Mouse (Mus musculus) heart, postnatal 0 days (tissue): ENCODE measurements at regions not wholly inside any gene's neighbourhood (a gene's known extent, or its start where the extent isn't known, plus 50 kb on each side); places are given as distances from the start of the nearest gene placed in this dataset.

Experiments used
- CTCF ChIP-seq: IDR thresholded peaks from 2 replicates; pipeline ENCODE4 v1.5.1; 2016; ENCODE audit warnings: antibody characterized with exemption, control low read depth, low read depth
- EP300 ChIP-seq: IDR thresholded peaks from 2 replicates; pipeline ENCODE4 v1.6.1; 2016; ENCODE audit warnings: antibody characterized with exemption, low read depth

DNA sequence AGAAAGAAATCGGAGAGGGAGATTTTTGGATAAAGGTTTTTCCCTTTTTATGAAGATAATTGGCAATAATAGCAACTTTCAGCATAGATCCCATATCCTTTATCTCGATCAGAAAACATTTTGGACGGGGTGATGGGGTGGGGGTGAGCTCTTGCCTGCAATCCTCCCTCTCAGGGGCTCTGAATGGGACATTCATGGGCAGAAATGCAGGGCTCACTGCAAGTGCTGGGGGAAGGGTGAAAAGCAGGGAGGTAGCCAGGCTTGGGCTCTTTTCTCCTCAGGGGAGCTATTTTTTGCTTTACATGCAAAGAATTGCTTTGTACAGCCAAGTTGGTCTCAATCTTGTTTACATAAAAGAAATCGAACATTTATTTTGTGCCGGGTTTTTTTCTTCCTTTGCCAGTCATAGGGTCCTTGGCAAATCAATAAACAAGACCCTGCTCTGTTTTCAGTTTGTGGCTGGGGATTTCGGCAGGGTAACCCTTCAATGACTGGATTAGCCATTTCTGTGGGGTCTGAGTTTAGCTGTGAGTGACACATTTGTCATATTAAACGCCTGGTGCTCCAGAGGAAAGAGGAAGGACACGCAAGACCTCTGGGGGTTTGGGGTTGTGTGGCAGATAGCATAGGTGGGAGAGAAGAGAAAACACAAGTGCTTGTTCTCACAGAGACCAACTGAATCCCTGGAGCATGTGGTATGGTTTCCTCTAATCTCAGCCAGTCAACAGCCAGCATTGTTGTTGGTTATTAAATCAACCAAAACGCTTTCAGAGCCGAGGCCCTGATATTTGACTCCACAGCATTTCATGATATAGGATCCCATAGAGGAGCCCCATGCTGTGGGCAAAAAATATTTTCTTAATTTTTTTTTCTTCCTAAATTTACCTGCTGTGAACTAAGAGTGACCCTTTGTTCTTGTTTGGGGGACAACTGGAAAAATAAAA is 96.8 kb upstream of the Bmper start:
- TF ChIP-seq CTCF: no peak
- TF ChIP-seq EP300: no peak
